Mouse (Mus musculus) stomach, embryonic 14.5 days (tissue): ENCODE measurements around the gene Wnt1. TPM values are rescaled to one million over a fixed set of nuclear protein-coding genes. Genes with fewer than 3 reads are reported as not detected.
A peak's percentile ranks its signal among the peaks of the same experiment; 100 is the strongest.

Source experiments
- ATAC-seq: fragments of 200-750 bp; cut with Nextera tagmentation; 2 replicates; pipeline ENCODE4 v1.8.0; 2017; ENCODE audit warnings: low read depth, moderate TSS enrichment; ENCODE audit not compliant: insufficient number of reproducible peaks, insufficient read depth, low FRiP score
- H3K27ac ChIP-seq: fragments of 300-500 bp; sonication (generic); 2 replicates; pipeline ENCODE4 v1.5.1; 2014; ENCODE audit warnings: mild to moderate bottlenecking, low read length, moderate library complexity, mixed read lengths
- H3K27me3 ChIP-seq: fragments of 300-500 bp; sonication (generic); 2 replicates; pipeline ENCODE4 v1.6.1; 2014; ENCODE audit warnings: low read length, control low read depth, mixed read lengths; ENCODE audit not compliant: control insufficient read depth, insufficient read depth
- H3K36me3 ChIP-seq: fragments of 300-500 bp; sonication (generic); 2 replicates; pipeline ENCODE4 v1.6.1; 2014; ENCODE audit warnings: mild to moderate bottlenecking, control low read depth, low read length, moderate library complexity, mixed read lengths; ENCODE audit not compliant: control insufficient read depth, insufficient read depth
- H3K4me1 ChIP-seq: fragments of 300-500 bp; sonication (generic); 2 replicates; pipeline ENCODE4 v1.6.1; 2014; ENCODE audit warnings: low read length, control low read depth, mixed read lengths; ENCODE audit not compliant: control insufficient read depth, insufficient read depth
- H3K4me2 ChIP-seq: fragments of 300-500 bp; sonication (generic); replicated peaks from 2 replicates; pipeline ENCODE4 v1.6.1; 2014; ENCODE audit warnings: low read depth, low read length, control low read depth
- H3K4me3 ChIP-seq: fragments of 300-500 bp; sonication (generic); 2 replicates; pipeline ENCODE4 v1.5.1; 2014; ENCODE audit warnings: low read depth, low read length, control low read depth
- H3K9ac ChIP-seq: fragments of 300-500 bp; sonication (generic); replicated peaks from 2 replicates; pipeline ENCODE4 v1.6.1; 2014; ENCODE audit warnings: low read depth, mild to moderate bottlenecking, control low read depth, low read length, moderate library complexity, mixed read lengths
- H3K9me3 ChIP-seq: fragments of 300-500 bp; sonication (generic); 2 replicates; pipeline ENCODE4 v1.6.1; 2016; ENCODE audit warnings: low read depth, low read length, control low read depth; ENCODE audit not compliant: control insufficient read depth
- WGBS: fragments of 180-500 bp; shearing (Covaris S2); extraction: QIAGEN DNeasy Blood & Tissue Kit; methylation state at CpG from one replicate; pipeline ENCODE4 v1.1.7; 2014; 5-methylcytosine and 5-hydroxymethylcytosine counted together
- polyA plus RNA-seq: library from polyadenylated mRNA; unstranded; fragments of >200 nt; fragmentation: Nextera tagmentation; extraction: Ambion mirVana; gene quantifications from 2 replicates; pipeline ENCODE4 v1.2.1, GENCODE M21; 2014

Gene Wnt1
- polyA plus RNA-seq, 1 experiment from 2014 or later: not detected

- 86% methylated on average over 2 of the region's 2 CpGs for WGBS
- Histone ChIP-seq H3K9me3 (no peaks in the 10 kb centered on the region), H3K9ac (no peak overlapping the region), H3K4me3 (no peak overlapping the region), H3K27me3 (no peaks in the 10 kb centered on the region), H3K27ac (no peak overlapping the region), H3K4me1 (no peaks in the 10 kb centered on the region), H3K4me2 (no peak overlapping the region), H3K36me3 (peaks cover 3% of the 10 kb centered on the region; the same call in 1 of the 2 replicates)
- no peak for ATAC-seq
Measured at GRCm38 (mm10) chr15:98754125-98754524, 35.5 kb upstream of the Wnt1 start.

GRCm38 (mm10) chr15:98762201-98762621 is 27.4 kb upstream of the Wnt1 start:
- H3K9me3 ChIP-seq: no peaks in the 10 kb centered on the region
- ATAC-seq: peak; percentile 82

GRCm38 (mm10) chr15:98762670-98763529 is 26.8 kb upstream of the Wnt1 start, which contains the start of gene Arf3:
Gene Arf3 (minus strand): TSS chr15:98763214.
- no peaks in the 10 kb centered on the region for H3K9me3 ChIP-seq
- peak within 1 kb of the TSS; percentile 71 for H3K4me2 ChIP-seq
- H3K9ac ChIP-seq: peak within 1 kb of the TSS; percentile 87
- ATAC-seq: peak; percentile 93
- peaks cover 5% of the 10 kb centered on the region; the same call in 1 of the 2 replicates for H3K36me3 ChIP-seq
- peak within 1 kb of the TSS; percentile 90 for H3K4me3 ChIP-seq
- no peaks in the 10 kb centered on the region for H3K27me3 ChIP-seq
- peaks cover 5% of the 10 kb centered on the region; the same call in 1 of the 2 replicates for H3K4me1 ChIP-seq
- WGBS: under 1% methylated on average over 71 of the region's 76 CpGs
- H3K27ac ChIP-seq: peak within 1 kb of the TSS; percentile 81

More at GRCm38 (mm10) chr15:98762201-98762621, 27.4 kb upstream of the Wnt1 start:
- 2% methylated on average over 18 of the region's 24 CpGs for WGBS
- H3K4me1 ChIP-seq: peaks cover 5% of the 10 kb centered on the region; the same call in 1 of the 2 replicates
- H3K27ac ChIP-seq: peak overlapping the region; percentile 81
- peak overlapping the region; percentile 71 for H3K4me2 ChIP-seq
- H3K36me3 ChIP-seq: peaks cover 5% of the 10 kb centered on the region; the same call in 1 of the 2 replicates
- H3K27me3 ChIP-seq: no peaks in the 10 kb centered on the region
- peak overlapping the region; percentile 90 for H3K4me3 ChIP-seq
- peak overlapping the region; percentile 87 for H3K9ac ChIP-seq

- Histone ChIP-seq H3K27me3 (0 out of 2 replicates have a peak, but pooled peaks cover under 1% of the 10 kb centered on the region), H3K9ac (no peak overlapping the region), H3K36me3 (no peaks in the 10 kb centered on the region), H3K4me2 (no peak overlapping the region), H3K4me1 (peaks cover 5% of the 10 kb centered on the region; the same call in 1 of the 2 replicates), H3K9me3 (no peaks in the 10 kb centered on the region), H3K4me3 (no peak overlapping the region), H3K27ac (no peak overlapping the region)
- ATAC-seq: no peak
- WGBS: 73% methylated on average over 4 of the region's 4 CpGs
Measured at GRCm38 (mm10) chr15:98765929-98766328, 23.7 kb upstream of the Wnt1 start.

GRCm38 (mm10) chr15:98768259-98768658 is 21.4 kb upstream of the Wnt1 start:
- Histone ChIP-seq H3K9me3 (no peaks in the 10 kb centered on the region), H3K27me3 (peaks cover 16% of the 10 kb centered on the region), H3K4me3 (no peak overlapping the region), H3K27ac (no peak overlapping the region), H3K4me1 (no peaks in the 10 kb centered on the region), H3K36me3 (no peaks in the 10 kb centered on the region), H3K4me2 (no peak overlapping the region), H3K9ac (no peak overlapping the region)
- 33% methylated on average over 5 of the region's 5 CpGs for WGBS
- no peak for ATAC-seq

GRCm38 (mm10) chr15:98771813-98772425 is 17.7 kb upstream of the Wnt1 start:
- Histone ChIP-seq H3K36me3 (no peaks in the 10 kb centered on the region), H3K4me3 (0 out of 2 replicates have a peak overlapping the region, but pooled peaks have one; percentile 22), H3K27me3 (peaks cover 39% of the 10 kb centered on the region), H3K4me1 (0 out of 2 replicates have a peak, but pooled peaks cover 11% of the 10 kb centered on the region), H3K4me2 (peak overlapping the region; percentile 58), H3K9me3 (no peaks in the 10 kb centered on the region), H3K27ac (no peak overlapping the region), H3K9ac (no peak overlapping the region; the same call in 1 of the 2 replicates)
- no peak for ATAC-seq
- 9% methylated on average over 12 of the region's 12 CpGs for WGBS

GRCm38 (mm10) chr15:98772511-98773211 is 17.0 kb upstream of the Wnt1 start:
- Histone ChIP-seq H3K4me1 (0 out of 2 replicates have a peak, but pooled peaks cover 18% of the 10 kb centered on the region), H3K9ac (no peak overlapping the region), H3K27ac (no peak overlapping the region), H3K4me3 (peak overlapping the region; percentile 22), H3K36me3 (no peaks in the 10 kb centered on the region), H3K9me3 (no peaks in the 10 kb centered on the region), H3K27me3 (peaks cover 46% of the 10 kb centered on the region), H3K4me2 (peak overlapping the region; percentile 58)
- 2% methylated on average over 36 of the region's 36 CpGs for WGBS
- ATAC-seq: no peak

GRCm38 (mm10) chr15:98774096-98774495 is 15.6 kb upstream of the Wnt1 start:
- Histone ChIP-seq H3K4me3 (no peak overlapping the region), H3K9ac (no peak overlapping the region), H3K27me3 (peaks cover 59% of the 10 kb centered on the region), H3K9me3 (no peaks in the 10 kb centered on the region), H3K4me2 (no peak overlapping the region), H3K4me1 (0 out of 2 replicates have a peak, but pooled peaks cover 21% of the 10 kb centered on the region), H3K27ac (no peak overlapping the region), H3K36me3 (no peaks in the 10 kb centered on the region)
- ATAC-seq: no peak
- 20% methylated on average over 15 of the region's 15 CpGs for WGBS
